Mouse (Mus musculus): Measurements from ENCODE around the gene Abi3.
A peak's percentile ranks its signal among the peaks of the same experiment; 100 is the strongest.
"Not testable (repeated sequence)": the region's sequence is repeated elsewhere in the genome, so short reads cannot be mapped to it uniquely, and the experiment has no call there.

Abi3 gene

GRCm38 (mm10) chr11:95842074-95842681 is at the start of gene Abi3:
Gene Abi3, minus strand, starts transcription at chr11:95842476.
- DNase-seq: peak; percentile 75 to 76

GRCm38 (mm10) chr11:95890462-95891051 is 48.3 kb upstream of the Abi3 start:
- DNase-seq: no peak

- DNase-seq: not testable (repeated sequence)
These were observed 37.6 kb upstream of the Abi3 start for GRCm38 (mm10) chr11:95879861-95880260.

GRCm38 (mm10) chr11:95876296-95876695 is 34.0 kb upstream of the Abi3 start:
- DNase-seq: peak in 1 of 2 experiments; percentile 62

GRCm38 (mm10) chr11:95875804-95876203 is 33.5 kb upstream of the Abi3 start:
- DNase-seq: no peak

GRCm38 (mm10) chr11:95869918-95870470 is 27.7 kb upstream of the Abi3 start:
- no peak for DNase-seq

GRCm38 (mm10) chr11:95869442-95869841 is 27.2 kb upstream of the Abi3 start:
- no peak for DNase-seq

GRCm38 (mm10) chr11:95861397-95861796 is 19.1 kb upstream of the Abi3 start:
- no peak for DNase-seq

- no peak for DNase-seq
These were observed 17.8 kb upstream of the Abi3 start for GRCm38 (mm10) chr11:95860071-95860490.

- peak in 1 of 2 experiments; percentile 61 for DNase-seq
These were observed 17.2 kb upstream of the Abi3 start for GRCm38 (mm10) chr11:95859468-95859855.

GRCm38 (mm10) chr11:95858528-95859467 is 16.5 kb upstream of the Abi3 start:
- DNase-seq: peak; percentile 92 to 93

GRCm38 (mm10) chr11:95857716-95858527 is 15.6 kb upstream of the Abi3 start:
- DNase-seq: no peak

GRCm38 (mm10) chr11:95857306-95857705 is 15.0 kb upstream of the Abi3 start:
- no peak for DNase-seq

GRCm38 (mm10) chr11:95853684-95854083 is 11.4 kb upstream of the Abi3 start:
- peak; percentile 55 to 80 for DNase-seq

GRCm38 (mm10) chr11:95850898-95851297 is 8.6 kb upstream of the Abi3 start:
- DNase-seq: no peak

GRCm38 (mm10) chr11:95844935-95845334 is 2.7 kb upstream of the Abi3 start:
- no peak for DNase-seq

- DNase-seq: no peak
These were observed 1.2 kb upstream of the Abi3 start for GRCm38 (mm10) chr11:95843421-95843950.

- DNase-seq: no peak
These were observed 677 bp upstream of the Abi3 start for GRCm38 (mm10) chr11:95842953-95843352.

- no peak for DNase-seq
These were observed 812 bp downstream of the Abi3 start for GRCm38 (mm10) chr11:95841498-95841830.

GRCm38 (mm10) chr11:95840694-95841497 is 1.4 kb downstream of the Abi3 start:
- no peak for DNase-seq

Data from spleen, adult 18-20 months (tissue).